Mouse (Mus musculus) MEL (cell line): ENCODE measurements around the gene Zfand3.

Experiments
- CTCF ChIP-seq, 3 experiments: IDR thresholded peaks in 2 of 3; conservative IDR thresholded peaks in 1 of 3; 2 replicates each; pipeline ENCODE4 v1.5.1; 2011 to 2012; ENCODE audit warnings: low read length in 3 of 3, low read depth in 2 of 3, mild to moderate bottlenecking in 2 of 3, improper control_type of control experiment in 1 of 3, inconsistent platforms in 1 of 3, mixed read lengths in 1 of 3, moderate library complexity in 1 of 3; ENCODE audit not compliant: control insufficient read depth in 1 of 3, insufficient read depth in 1 of 3, poor library complexity in 1 of 3, severe bottlenecking in 1 of 3
- E2F4 ChIP-seq: IDR thresholded peaks from 2 replicates; pipeline ENCODE4 v1.6.1; 2011; ENCODE audit warnings: low read depth, low read length, improper control_type of control experiment, borderline replicate concordance
- MAX ChIP-seq: IDR thresholded peaks from 2 replicates; pipeline ENCODE4 v1.6.1; 2011; ENCODE audit warnings: low read length, improper control_type of control experiment
- SMC3 ChIP-seq: IDR thresholded peaks from 2 replicates; pipeline ENCODE4 v1.6.1; 2011; ENCODE audit warnings: low read depth, low read length, improper control_type of control experiment

DNA sequence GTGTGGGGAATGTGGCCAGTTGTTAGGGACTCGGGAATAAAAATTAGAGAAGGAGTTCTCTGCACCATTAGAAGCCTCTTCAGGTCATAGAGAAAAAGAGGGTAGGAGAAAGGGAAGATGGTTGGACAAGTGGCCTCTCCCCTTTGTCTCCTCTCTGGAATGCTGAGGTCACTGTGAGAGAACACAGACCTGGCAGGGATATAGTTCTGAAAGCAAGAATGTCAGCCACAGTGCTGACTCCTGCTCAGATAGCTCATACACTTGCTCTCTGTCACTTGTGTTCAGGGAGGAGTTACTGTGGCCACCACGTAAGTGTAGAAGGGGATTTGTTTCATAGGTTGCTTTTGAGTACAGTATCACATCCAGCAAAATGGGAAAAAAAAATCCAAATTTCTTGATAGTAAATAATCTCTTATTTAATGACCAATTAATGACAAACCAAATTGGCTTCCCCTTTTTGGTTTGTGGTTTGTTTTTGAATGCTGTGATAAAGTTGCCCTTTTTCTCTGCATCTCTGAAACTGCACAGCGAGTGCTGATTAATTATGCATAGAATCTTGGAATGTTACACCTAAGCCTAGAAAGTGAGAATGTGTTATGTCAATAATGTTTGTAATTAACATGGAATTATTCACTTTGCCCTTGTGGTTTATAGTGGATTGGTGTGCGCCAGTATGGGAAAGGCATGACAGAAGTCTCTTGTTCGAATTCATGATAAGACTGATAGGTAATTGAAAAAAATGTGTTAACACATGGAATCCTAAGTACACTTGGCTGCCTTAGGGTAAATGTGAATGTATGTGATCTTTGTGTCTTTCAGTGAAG is 47.2 kb downstream of the Zfand3 start:
- TF ChIP-seq E2F4 (no peak), MAX (no peak), CTCF (IDR thresholded peaks at IDR 0.05 in 2 of 3, conservative IDR thresholded peaks at IDR 0.05 in 1 of 3; ENCODE audit: control insufficient read depth in 1 of 3, insufficient read depth in 1 of 3, low read depth in 2 of 3, low read length in 3 of 3, poor library complexity in 1 of 3, severe bottlenecking in 1 of 3) (no peak), SMC3 (no peak)
